Comparison of ENCODE assay signal across 8 mouse cellular contexts in genomic region chr17:28621381-28622299, GRCm38 (mm10). TPM values are rescaled to one million over a fixed set of nuclear protein-coding genes. Genes with fewer than 3 reads are reported as not detected.
A peak's percentile ranks its signal among the peaks of the same experiment; 100 is the strongest.
DNase-seq lines count a peak whose midpoint lies in the region; ATAC-seq and TF ChIP-seq lines count a peak whose summit lies in the region.

No protein-coding gene starts in this region.

- peak overlapping the region; percentile 89 for H3K4me3 ChIP-seq in gastrocnemius, adult 2 months
- peak overlapping the region; percentile 95 for H3K4me3 ChIP-seq in hindbrain, postnatal 0 days (ENCODE audit: low read length)
- H3K4me3 ChIP-seq in left cerebral cortex, adult 2 months: peak overlapping the region; percentile 77
- peak overlapping the region; percentile 97 for H3K4me3 ChIP-seq in megakaryocyte, embryonic 14.5 days (replicated peaks)

- no peaks in the 10 kb centered on the region for H3K36me3 ChIP-seq in hindbrain, postnatal 0 days (ENCODE audit: insufficient read depth, low read length)
- H3K36me3 ChIP-seq in megakaryocyte, embryonic 14.5 days (replicated peaks; ENCODE audit: low read length): peaks cover 34% of the 10 kb centered on the region

- peak; percentile 83 for DNase-seq in NIH3T3 (ENCODE audit: low read depth)
- DNase-seq in cerebellum, postnatal 14 days: peak; percentile 52
- peak; percentile 62 for DNase-seq in gastrocnemius, adult 2 months
- peak; percentile 76 for DNase-seq in hindbrain, postnatal 0 days (ENCODE audit: low spot score)
- peak; percentile 44 to 51 for DNase-seq in left cerebral cortex, adult 2 months (ENCODE audit: extremely low spot score in 1 of 2, low spot score in 2 of 2)
- DNase-seq in right cerebral cortex, postnatal 10 days (ENCODE audit: low spot score in 2 of 2): peak; percentile 76 to 82
- peak; percentile 77 for DNase-seq in yolk sac, embryonic 10.5 days (ENCODE audit: low spot score)

- peak; percentile 79 for ATAC-seq in hindbrain, postnatal 0 days

- no peaks in the 10 kb centered on the region for H3K9me3 ChIP-seq in hindbrain, postnatal 0 days (ENCODE audit: low read length)
- H3K9me3 ChIP-seq in megakaryocyte, embryonic 14.5 days: no peaks in the 10 kb centered on the region

- intact Hi-C loops in gastrocnemius, adult 2 months (cut with DNase I): no loop called here
- intact Hi-C loops in left cerebral cortex, adult 2 months (cut with DNase I): loop anchor here (5.0 kb wide), 1 partner anchor 71 kb away; the partner anchor contains the start of genes Mapk14 and Slc26a8

- H3K4me2 ChIP-seq in hindbrain, postnatal 0 days (ENCODE audit: low read depth, low read length): peak overlapping the region; percentile 86

- peaks cover 7% of the 10 kb centered on the region for H3K4me1 ChIP-seq in hindbrain, postnatal 0 days (ENCODE audit: insufficient read depth, low read length)
- peaks cover 62% of the 10 kb centered on the region for H3K4me1 ChIP-seq in megakaryocyte, embryonic 14.5 days

- H3K9ac ChIP-seq in hindbrain, postnatal 0 days (replicated peaks; ENCODE audit: low read length): peak overlapping the region; percentile 95

- peak overlapping the region; percentile 93 for H3K27ac ChIP-seq in gastrocnemius, adult 2 months
- peak overlapping the region; percentile 94 for H3K27ac ChIP-seq in hindbrain, postnatal 0 days
- peak overlapping the region; percentile 90 for H3K27ac ChIP-seq in left cerebral cortex, adult 2 months

- TF ChIP-seq CTCF in gastrocnemius, adult 2 months (IDR thresholded peaks at IDR 0.05): no peak
- no peak for TF ChIP-seq CTCF in hindbrain, postnatal 0 days (IDR thresholded peaks at IDR 0.05; ENCODE audit: low read depth)
- no peak for TF ChIP-seq CTCF in left cerebral cortex, adult 2 months (IDR thresholded peaks at IDR 0.05)

- WGBS in hindbrain, postnatal 0 days: under 1% methylated on average over 65 of the region's 78 CpGs

- H3K27me3 ChIP-seq in hindbrain, postnatal 0 days (ENCODE audit: insufficient read depth, low read length): no peaks in the 10 kb centered on the region
- peaks cover 3% of the 10 kb centered on the region for H3K27me3 ChIP-seq in megakaryocyte, embryonic 14.5 days (replicated peaks)

RNA-seq across cellular contexts. Expression of gene Srpk1, which starts 0.9 kb away (rescaled TPM):
- total RNA-seq in gastrocnemius, adult 2 months (2021): 10 to 100 TPM; 28.0 to 39.7 TPM
- 36.0 and 52.1 TPM in 2 replicates for total RNA-seq in hindbrain, postnatal 0 days (2014; rRNA removed)
- 77.2 and 83.5 TPM in 2 replicates for polyA plus RNA-seq in hindbrain, postnatal 0 days (2015; fragmentation: Nextera tagmentation; extraction: Ambion mirVana)
- total RNA-seq in left cerebral cortex, adult 2 months (2021): 100 to 1,000 TPM; 106 to 108 TPM
- polyA plus RNA-seq in megakaryocyte, embryonic 14.5 days (2012; ENCODE audit: insufficient read depth, low replicate concordance): 5.0 and 32.1 TPM in 2 replicates

RNA-seq across cellular contexts. Expression of gene Lhfpl5, which starts 46.2 kb away (rescaled TPM):
- not detected for total RNA-seq in gastrocnemius, adult 2 months (2021)
- total RNA-seq in hindbrain, postnatal 0 days (2014; rRNA removed): 26.6 and 42.3 TPM in 2 replicates
- polyA plus RNA-seq in hindbrain, postnatal 0 days (2015; fragmentation: Nextera tagmentation; extraction: Ambion mirVana): 27.3 and 29.7 TPM in 2 replicates
- total RNA-seq in left cerebral cortex, adult 2 months (2021): 1 to 10 TPM; 3.3 to 4.7 TPM
- polyA plus RNA-seq in megakaryocyte, embryonic 14.5 days (2012; ENCODE audit: insufficient read depth, low replicate concordance): not detected in 2 replicates

Comparison
In these comparisons a context has a peak if more than half of its experiments do, and no peak if none do; other contexts are left out.
1. Peak in every context shown above with its lines: DNase-seq, ATAC-seq, H3K4me3 ChIP-seq and H3K27ac ChIP-seq.
2. RNA of gene Lhfpl5, which starts 46.2 kb away (total RNA-seq): 26.6 to 42.3 TPM in hindbrain, postnatal 0 days and 3.3 to 4.7 TPM in left cerebral cortex, adult 2 months; not detected in gastrocnemius, adult 2 months; every median in the first group is over 4 times any median in the second.